Mouse (Mus musculus) intestine, embryonic 14.5 days (tissue): Measurements from ENCODE around the gene Tesc. TPM values are rescaled to one million over a fixed set of nuclear protein-coding genes. Genes with fewer than 3 reads are reported as not detected.
A peak's percentile ranks its signal among the peaks of the same experiment; 100 is the strongest.

Source experiments
- ATAC-seq: fragments of 200-750 bp; cut with Nextera tagmentation; replicated peaks from 2 replicates; pipeline ENCODE4 v1.8.0; 2017; ENCODE audit warnings: low read depth, moderate number of reproducible peaks, moderate TSS enrichment, moderate library complexity; ENCODE audit not compliant: low FRiP score, low TSS enrichment
- DNase-seq: peaks from one replicate; pipeline ENCODE4 v3.0.0-alpha.2; 2018; ENCODE audit warnings: low spot score
- H3K27ac ChIP-seq: fragments of 300-500 bp; sonication (generic); 2 replicates; pipeline ENCODE4 v1.5.1; 2014; ENCODE audit warnings: low read depth, mild to moderate bottlenecking, control low read depth
- H3K27me3 ChIP-seq: fragments of 300-500 bp; sonication (generic); replicated peaks from 2 replicates; pipeline ENCODE4 v1.6.1; 2014; ENCODE audit warnings: low read length, control low read depth; ENCODE audit not compliant: control insufficient read depth, insufficient read depth
- H3K36me3 ChIP-seq: fragments of 300-500 bp; sonication (generic); 2 replicates; pipeline ENCODE4 v1.6.1; 2014; ENCODE audit warnings: low read length, control low read depth; ENCODE audit not compliant: control insufficient read depth, insufficient read depth
- H3K4me1 ChIP-seq: fragments of 300-500 bp; sonication (generic); replicated peaks from 2 replicates; pipeline ENCODE4 v1.6.1; 2014; ENCODE audit warnings: low read length, control low read depth, mixed read lengths; ENCODE audit not compliant: control insufficient read depth, insufficient read depth
- H3K4me2 ChIP-seq: fragments of 300-500 bp; sonication (generic); 2 replicates; pipeline ENCODE4 v1.6.1; 2014; ENCODE audit warnings: low read length
- H3K4me3 ChIP-seq: fragments of 300-500 bp; sonication (generic); 2 replicates; pipeline ENCODE4 v1.5.1; 2014; ENCODE audit warnings: low read depth, low read length, control low read depth, mixed read lengths
- H3K9ac ChIP-seq: fragments of 300-500 bp; sonication (generic); 2 replicates; pipeline ENCODE4 v1.6.1; 2014; ENCODE audit warnings: mild to moderate bottlenecking, low read length
- H3K9me3 ChIP-seq: fragments of 300-500 bp; sonication (generic); 2 replicates; pipeline ENCODE4 v1.6.1; 2016; ENCODE audit warnings: low read length, control low read depth; ENCODE audit not compliant: control insufficient read depth
- WGBS: fragments of 180-500 bp; shearing (Covaris S2); extraction: QIAGEN DNeasy Blood & Tissue Kit; methylation state at CpG from one replicate; pipeline ENCODE4 v1.1.7; 2014; 5-methylcytosine and 5-hydroxymethylcytosine counted together
- polyA plus RNA-seq: library from polyadenylated mRNA; unstranded; fragments of >200 nt; fragmentation: Nextera tagmentation; extraction: Ambion mirVana; gene quantifications from 2 replicates; pipeline ENCODE4 v1.2.1, GENCODE M21; 2014

Gene Tesc
- polyA plus RNA-seq, 1 experiment from 2014 or later: 3.8 TPM

DNA sequence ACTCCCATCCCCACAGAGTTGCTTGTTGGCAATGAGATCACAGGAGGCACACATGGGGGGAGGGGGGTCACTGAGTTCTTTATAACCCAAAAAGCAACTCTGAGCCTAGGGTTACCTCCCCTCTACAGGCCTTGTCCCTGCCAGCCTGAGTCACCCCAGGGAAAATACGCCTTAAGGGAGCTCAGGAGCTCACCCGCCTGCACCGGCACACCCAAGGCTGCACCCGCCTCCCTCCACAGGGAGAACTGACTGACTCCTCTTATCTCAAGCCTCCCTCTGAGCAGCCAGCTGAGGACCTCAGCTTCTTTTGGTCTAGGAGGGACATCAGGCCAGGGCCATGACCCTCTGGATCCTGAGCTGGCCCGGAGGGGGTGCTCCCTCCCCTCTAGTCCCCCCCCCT lies 3.5 kb downstream of the Tesc start:
- Histone ChIP-seq H3K9ac (no peak overlapping the region), H3K36me3 (no peaks in the 10 kb centered on the region), H3K4me3 (no peak overlapping the region), H3K4me2 (no peak overlapping the region), H3K4me1 (peaks cover 29% of the 10 kb centered on the region), H3K27me3 (peaks cover 44% of the 10 kb centered on the region), H3K27ac (no peak overlapping the region), H3K9me3 (0 out of 2 replicates have a peak, but pooled peaks cover 4% of the 10 kb centered on the region)
- ATAC-seq (peak; percentile 57; the same call in 1 of the 2 replicates), DNase-seq (no peak)
- 54% methylated on average over 5 of the region's 5 CpGs for WGBS

DNA sequence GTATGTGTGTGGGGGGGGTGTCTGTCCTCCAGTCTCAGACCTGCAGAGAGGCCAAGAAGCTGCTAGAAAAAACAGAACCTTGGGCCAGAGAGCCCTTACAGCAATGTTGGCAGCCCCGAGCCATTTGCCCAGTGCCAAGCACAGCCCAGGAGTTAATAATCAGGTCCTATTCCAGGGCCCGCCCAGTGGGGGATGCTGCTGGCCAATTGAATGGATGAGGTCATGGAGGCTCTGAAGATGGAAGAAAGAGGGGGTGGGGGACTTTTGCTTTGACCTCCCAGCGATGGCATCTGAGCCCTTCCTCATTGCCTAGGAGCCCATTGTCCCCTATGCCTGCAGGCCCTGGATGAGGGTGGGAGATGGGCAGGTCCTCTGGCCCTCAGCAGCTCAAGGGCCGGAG lies 4.0 kb downstream of the Tesc start:
- H3K27me3 ChIP-seq: peaks cover 40% of the 10 kb centered on the region
- H3K4me3 ChIP-seq: no peak overlapping the region
- 0 out of 2 replicates have a peak, but pooled peaks cover 4% of the 10 kb centered on the region for H3K9me3 ChIP-seq
- H3K36me3 ChIP-seq: no peaks in the 10 kb centered on the region
- no peak overlapping the region for H3K27ac ChIP-seq
- WGBS: 67% methylated on average over 4 of the region's 4 CpGs
- peaks cover 27% of the 10 kb centered on the region for H3K4me1 ChIP-seq
- no peak for ATAC-seq
- no peak for DNase-seq
- no peak overlapping the region for H3K4me2 ChIP-seq
- H3K9ac ChIP-seq: no peak overlapping the region

DNA sequence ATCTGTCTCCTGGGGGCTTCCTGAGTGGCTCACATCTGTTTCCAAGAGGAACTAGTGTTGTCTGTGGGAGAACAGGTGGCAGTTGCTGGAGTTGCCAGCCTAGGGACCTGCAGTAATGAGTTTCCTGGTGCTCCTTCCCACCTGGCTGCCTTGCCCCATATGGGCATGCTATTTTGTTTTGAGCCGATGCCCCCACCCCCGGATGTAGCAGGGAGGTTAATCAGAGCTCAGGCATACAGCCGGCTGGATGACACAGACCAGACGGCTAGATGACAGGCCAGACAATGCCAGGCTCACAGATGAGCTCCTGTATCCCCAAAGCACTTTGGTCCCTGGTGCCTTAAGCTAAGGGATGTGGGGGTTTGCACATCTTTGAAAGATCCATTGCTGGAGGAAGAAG lies 5.8 kb downstream of the Tesc start:
- no peak overlapping the region for H3K4me2 ChIP-seq
- DNase-seq (no peak), ATAC-seq (no peak)
- no peak overlapping the region for H3K27ac ChIP-seq
- peaks cover 20% of the 10 kb centered on the region for H3K4me1 ChIP-seq
- 0 out of 2 replicates have a peak, but pooled peaks cover 4% of the 10 kb centered on the region for H3K9me3 ChIP-seq
- H3K36me3 ChIP-seq: no peaks in the 10 kb centered on the region
- no peak overlapping the region for H3K9ac ChIP-seq
- H3K27me3 ChIP-seq: peaks cover 22% of the 10 kb centered on the region
- WGBS: 24% methylated on average over 4 of the region's 4 CpGs
- H3K4me3 ChIP-seq: no peak overlapping the region

DNA sequence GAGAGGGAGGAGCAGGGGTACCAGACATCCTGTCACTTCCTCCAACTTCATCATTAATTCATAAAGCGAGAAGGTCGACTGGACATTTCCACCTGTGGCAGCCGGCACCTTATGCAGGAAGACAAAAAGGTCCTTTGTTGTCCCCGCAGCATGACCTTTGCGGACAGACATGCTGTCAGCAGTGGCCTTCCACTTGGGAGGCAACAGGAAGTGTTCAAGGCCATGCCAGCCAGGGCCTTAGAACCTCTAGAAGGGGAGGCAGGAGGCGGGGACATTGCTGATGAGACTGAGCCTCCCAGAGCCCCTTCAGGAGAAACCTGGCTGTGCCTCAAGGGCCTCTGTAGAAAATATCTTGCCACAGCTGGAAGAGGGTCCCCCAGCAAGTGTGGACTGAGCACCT lies 6.2 kb downstream of the Tesc start:
- H3K4me1 ChIP-seq: peaks cover 16% of the 10 kb centered on the region
- no peak overlapping the region for H3K4me2 ChIP-seq
- peaks cover 18% of the 10 kb centered on the region for H3K27me3 ChIP-seq
- H3K9ac ChIP-seq: no peak overlapping the region
- WGBS: 47% methylated on average over 6 of the region's 6 CpGs
- ATAC-seq: no peak
- no peak for DNase-seq
- no peaks in the 10 kb centered on the region for H3K36me3 ChIP-seq
- H3K27ac ChIP-seq: no peak overlapping the region
- H3K4me3 ChIP-seq: no peak overlapping the region
- 0 out of 2 replicates have a peak, but pooled peaks cover 4% of the 10 kb centered on the region for H3K9me3 ChIP-seq

DNA sequence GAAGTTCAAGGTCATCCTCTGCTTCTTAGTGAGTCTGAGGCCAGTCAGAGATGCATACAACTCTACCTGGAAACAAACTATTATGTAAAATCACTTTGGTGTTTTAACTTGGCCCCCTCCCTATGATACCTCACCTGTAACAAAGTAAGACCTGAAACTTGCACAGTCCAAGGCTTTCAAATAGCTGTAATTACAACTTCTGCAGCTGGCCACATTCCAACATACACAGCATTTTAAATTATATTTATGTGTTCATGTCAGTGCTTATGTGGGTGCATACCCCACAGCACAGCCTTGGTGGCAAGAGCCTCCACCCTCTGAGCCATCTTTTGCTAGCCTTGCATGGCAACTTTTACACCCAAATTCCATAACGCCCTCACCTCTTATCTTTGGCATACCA lies 7.1 kb downstream of the Tesc start:
- no peak overlapping the region for H3K27ac ChIP-seq
- DNase-seq (no peak), ATAC-seq (no peak)
- WGBS: 81% methylated on average over 1 of the region's 1 CpGs
- H3K27me3 ChIP-seq: peaks cover 9% of the 10 kb centered on the region; the same call in 1 of the 2 replicates
- H3K9ac ChIP-seq: no peak overlapping the region
- H3K9me3 ChIP-seq: 0 out of 2 replicates have a peak, but pooled peaks cover 4% of the 10 kb centered on the region
- H3K4me2 ChIP-seq: no peak overlapping the region
- H3K4me1 ChIP-seq: peaks cover 8% of the 10 kb centered on the region; the same call in 1 of the 2 replicates
- no peak overlapping the region for H3K4me3 ChIP-seq
- no peaks in the 10 kb centered on the region for H3K36me3 ChIP-seq

DNA sequence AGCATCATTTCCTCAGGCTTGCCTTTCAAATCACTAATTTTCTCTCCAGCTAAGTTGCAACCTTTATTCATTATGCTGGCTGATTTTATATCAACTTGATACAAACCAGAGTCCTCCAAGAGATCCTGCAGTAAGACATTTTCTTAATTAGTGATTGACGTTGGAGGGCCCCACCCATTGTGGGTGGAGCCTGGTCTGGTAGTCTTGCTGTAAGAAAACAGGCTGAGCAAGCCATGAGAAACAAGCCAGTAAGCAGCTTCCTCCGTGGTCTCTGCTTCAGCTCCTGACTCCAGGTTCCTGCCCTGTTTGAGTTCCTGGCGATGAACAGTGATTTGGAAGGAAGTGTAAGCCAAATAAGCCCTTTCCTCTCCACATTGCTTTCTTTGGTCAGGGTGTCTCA lies 8.2 kb downstream of the Tesc start:
- Histone ChIP-seq H3K27me3 (no peaks in the 10 kb centered on the region; the same call in 1 of the 2 replicates), H3K9ac (no peak overlapping the region), H3K27ac (no peak overlapping the region), H3K9me3 (0 out of 2 replicates have a peak, but pooled peaks cover 4% of the 10 kb centered on the region), H3K4me3 (no peak overlapping the region), H3K4me1 (peaks cover 8% of the 10 kb centered on the region; the same call in 1 of the 2 replicates), H3K4me2 (no peak overlapping the region), H3K36me3 (no peaks in the 10 kb centered on the region)
- no peak for DNase-seq
- WGBS: 63% methylated on average over 3 of the region's 3 CpGs
- no peak for ATAC-seq

DNA sequence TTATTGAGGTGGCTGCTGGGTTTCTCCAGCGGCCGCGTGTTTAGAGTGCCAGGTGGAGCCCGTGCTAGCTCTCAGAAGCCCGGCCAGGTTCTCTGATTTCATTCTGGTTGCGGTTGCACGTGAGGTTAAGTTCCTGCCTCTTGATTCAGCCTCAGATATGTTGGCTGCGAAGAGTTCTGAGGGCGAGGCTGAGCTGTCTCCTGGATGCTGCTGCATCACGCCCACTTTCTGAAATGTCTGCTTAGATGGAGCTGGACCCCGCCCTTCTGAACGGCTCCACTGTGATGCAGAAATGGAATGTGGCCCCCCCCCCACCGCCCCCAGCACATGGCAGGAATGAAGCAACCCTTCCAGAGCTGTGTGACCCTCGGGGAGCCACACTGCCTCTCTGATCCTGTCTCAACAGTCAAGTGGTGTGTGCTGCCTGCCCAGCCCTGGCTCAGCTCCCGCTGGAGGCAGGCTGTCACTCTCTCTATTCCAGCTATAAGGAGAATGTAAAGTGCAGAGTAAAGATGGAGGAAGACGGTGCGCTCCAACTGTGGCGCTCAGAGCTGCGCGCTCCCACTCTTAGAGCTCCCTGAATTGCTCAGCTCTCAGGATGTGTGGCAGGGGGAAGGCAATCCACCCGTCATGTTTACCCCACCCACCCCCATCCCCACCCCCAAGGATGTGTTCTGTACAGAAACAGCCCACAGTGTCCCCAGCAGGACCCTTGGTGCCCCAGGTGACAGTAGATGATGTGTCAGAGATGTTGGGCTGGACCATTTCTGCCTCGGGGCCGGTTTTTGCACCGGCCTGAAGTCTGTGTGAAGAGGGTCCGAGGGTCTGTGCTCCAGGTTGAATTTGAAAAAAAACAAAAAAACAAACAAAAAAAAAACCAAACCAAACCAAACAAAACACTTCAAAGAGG lies 9.6 kb downstream of the Tesc start:
- H3K27me3 ChIP-seq: no peaks in the 10 kb centered on the region; the same call in 1 of the 2 replicates
- WGBS: 40% methylated on average over 25 of the region's 25 CpGs
- 0 out of 2 replicates have a peak, but pooled peaks cover 4% of the 10 kb centered on the region for H3K9me3 ChIP-seq
- H3K4me3 ChIP-seq: no peak overlapping the region
- H3K36me3 ChIP-seq: no peaks in the 10 kb centered on the region
- H3K9ac ChIP-seq: no peak overlapping the region
- no peak overlapping the region for H3K27ac ChIP-seq
- no peak for DNase-seq
- peaks cover 8% of the 10 kb centered on the region; the same call in 1 of the 2 replicates for H3K4me1 ChIP-seq
- no peak for ATAC-seq
- peak overlapping the region; percentile 29; the same call in 1 of the 2 replicates for H3K4me2 ChIP-seq

DNA sequence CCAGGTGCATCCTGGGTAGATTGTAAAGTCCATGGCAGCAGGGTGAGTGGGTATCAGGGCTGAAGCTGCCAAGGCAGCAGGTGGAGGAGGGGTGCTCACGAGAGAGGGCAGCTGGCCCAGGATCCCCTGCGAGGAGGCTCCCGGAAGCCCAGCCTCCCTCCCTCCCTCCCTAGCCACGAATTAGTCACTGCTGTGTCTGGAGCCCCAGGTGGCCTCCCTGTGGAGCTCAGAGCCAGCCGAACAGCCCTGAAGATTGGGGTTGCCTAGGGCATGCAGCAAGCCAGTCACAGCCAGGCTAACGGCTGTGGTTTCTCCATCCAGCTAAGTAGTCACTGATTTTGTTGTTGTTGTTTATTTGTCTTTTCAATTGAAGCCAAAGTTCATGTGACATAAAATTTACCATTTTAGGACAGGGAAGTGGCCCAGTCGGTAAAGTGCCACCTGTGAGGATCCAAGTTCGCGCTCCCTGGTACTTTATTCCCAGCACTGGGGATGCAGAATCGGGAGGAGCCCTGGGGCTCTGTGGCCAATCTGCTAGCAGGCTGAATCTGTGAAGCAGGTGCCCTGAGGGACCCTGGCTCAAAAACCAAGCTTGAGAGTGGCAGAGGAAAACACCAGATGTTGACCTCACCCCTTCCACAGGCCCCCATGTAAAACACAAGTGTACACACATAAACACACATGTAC lies 10.4 kb downstream of the Tesc start:
- Histone ChIP-seq H3K9me3 (0 out of 2 replicates have a peak, but pooled peaks cover 4% of the 10 kb centered on the region), H3K4me2 (peak overlapping the region; percentile 29; the same call in 1 of the 2 replicates), H3K27ac (no peak overlapping the region), H3K27me3 (no peaks in the 10 kb centered on the region; the same call in 1 of the 2 replicates), H3K36me3 (no peaks in the 10 kb centered on the region), H3K4me3 (no peak overlapping the region), H3K9ac (no peak overlapping the region), H3K4me1 (peaks cover 8% of the 10 kb centered on the region; the same call in 1 of the 2 replicates)
- DNase-seq (no peak), ATAC-seq (peak; percentile 79)
- 17% methylated on average over 10 of the region's 10 CpGs for WGBS
